Mouse (Mus musculus): Measurements from ENCODE around the gene Fuz. TPM values are rescaled to one million over a fixed set of nuclear protein-coding genes. Genes with fewer than 3 reads are reported as not detected.

Gene Fuz
- total and polyA plus RNA-seq, 2 experiments, result 5.7 to 25.1 TPM

- H3K36me3 ChIP-seq (ENCODE audit: control insufficient read depth, insufficient read depth, low read length), result peaks cover 6% of the 10 kb centered on the region
- 90% methylated on average over 14 of the region's 14 CpGs for WGBS
Measured at GRCm38 (mm10) chr7:44877833-44878232, 18.0 kb upstream of the Fuz start.

GRCm38 (mm10) chr7:44883036-44883435, 12.8 kb upstream of the Fuz start:
- TF ChIP-seq CTCF (IDR thresholded peaks at IDR 0.05; ENCODE audit: low read depth, low read length), result no peak
- TF ChIP-seq POLR2A (IDR thresholded peaks at IDR 0.05; ENCODE audit: extremely low read depth, insufficient read depth, low read length), result no peak
- Histone ChIP-seq H3K4me1 (ENCODE audit: control insufficient read depth, insufficient read depth, low read length) (no peaks in the 10 kb centered on the region), H3K9ac (ENCODE audit: low read depth, low read length) (no peak overlapping the region), H3K4me3 (ENCODE audit: insufficient read depth, low read depth, low read length) (no peak overlapping the region), H3K36me3 (ENCODE audit: control insufficient read depth, insufficient read depth, low read length) (peaks cover 5% of the 10 kb centered on the region), H3K79me2 (ENCODE audit: control insufficient read depth, insufficient read depth, low read length) (no peaks in the 10 kb centered on the region), H3K27me3 (ENCODE audit: control insufficient read depth, insufficient read depth, low read length) (no peaks in the 10 kb centered on the region), H3K27ac (replicated peaks; ENCODE audit: insufficient read depth, low read depth, low read length) (no peak overlapping the region)
- no peak for DNase-seq (ENCODE audit: extremely low read depth, low read depth, low spot score)
- 94% methylated on average over 3 of the region's 3 CpGs for WGBS

More at GRCm38 (mm10) chr7:44877833-44878232, 18.0 kb upstream of the Fuz start:
- Histone ChIP-seq H3K79me2 (ENCODE audit: control insufficient read depth, insufficient read depth, low read length) (no peaks in the 10 kb centered on the region), H3K27me3 (ENCODE audit: control insufficient read depth, insufficient read depth, low read length) (no peaks in the 10 kb centered on the region), H3K4me1 (ENCODE audit: control insufficient read depth, insufficient read depth, low read length) (peaks cover under 1% of the 10 kb centered on the region; the same call in 1 of the 2 replicates), H3K4me3 (ENCODE audit: insufficient read depth, low read depth, low read length) (no peak overlapping the region), H3K9ac (ENCODE audit: low read depth, low read length) (no peak overlapping the region), H3K27ac (replicated peaks; ENCODE audit: insufficient read depth, low read depth, low read length) (no peak overlapping the region)
- no peak for DNase-seq (ENCODE audit: extremely low read depth, low read depth, low spot score)
- TF ChIP-seq POLR2A (IDR thresholded peaks at IDR 0.05; ENCODE audit: extremely low read depth, insufficient read depth, low read length) (no peak), CTCF (IDR thresholded peaks at IDR 0.05; ENCODE audit: low read depth, low read length) (no peak)

- TF ChIP-seq POLR2A (IDR thresholded peaks at IDR 0.05; ENCODE audit: extremely low read depth, insufficient read depth, low read length) (no peak), CTCF (IDR thresholded peaks at IDR 0.05; ENCODE audit: low read depth, low read length) (no peak)
- WGBS, result 96% methylated on average over 5 of the region's 5 CpGs
Measured at GRCm38 (mm10) chr7:44884637-44885036, 11.2 kb upstream of the Fuz start.

GRCm38 (mm10) chr7:44886964-44887363, 8.9 kb upstream of the Fuz start:
- DNase-seq (ENCODE audit: extremely low read depth, low read depth, low spot score), result no peak
- Histone ChIP-seq H3K27me3 (ENCODE audit: control insufficient read depth, insufficient read depth, low read length) (no peaks in the 10 kb centered on the region), H3K36me3 (ENCODE audit: control insufficient read depth, insufficient read depth, low read length) (peaks cover 3% of the 10 kb centered on the region), H3K4me1 (ENCODE audit: control insufficient read depth, insufficient read depth, low read length) (peaks cover 7% of the 10 kb centered on the region), H3K27ac (replicated peaks; ENCODE audit: insufficient read depth, low read depth, low read length) (no peak overlapping the region), H3K9ac (ENCODE audit: low read depth, low read length) (no peak overlapping the region), H3K4me3 (ENCODE audit: insufficient read depth, low read depth, low read length) (no peak overlapping the region), H3K79me2 (ENCODE audit: control insufficient read depth, insufficient read depth, low read length) (peaks cover 16% of the 10 kb centered on the region)
- TF ChIP-seq CTCF (IDR thresholded peaks at IDR 0.05; ENCODE audit: low read depth, low read length) (no peak), POLR2A (IDR thresholded peaks at IDR 0.05; ENCODE audit: extremely low read depth, insufficient read depth, low read length) (no peak)
- WGBS, result 93% methylated on average over 7 of the region's 7 CpGs

More at GRCm38 (mm10) chr7:44884637-44885036, 11.2 kb upstream of the Fuz start:
- peaks cover 5% of the 10 kb centered on the region for H3K36me3 ChIP-seq (ENCODE audit: control insufficient read depth, insufficient read depth, low read length)
- H3K27me3 ChIP-seq (ENCODE audit: control insufficient read depth, insufficient read depth, low read length), result no peaks in the 10 kb centered on the region
- no peaks in the 10 kb centered on the region for H3K4me1 ChIP-seq (ENCODE audit: control insufficient read depth, insufficient read depth, low read length)
- no peak overlapping the region for H3K9ac ChIP-seq (ENCODE audit: low read depth, low read length)
- no peak overlapping the region for H3K4me3 ChIP-seq (ENCODE audit: insufficient read depth, low read depth, low read length)
- H3K79me2 ChIP-seq (ENCODE audit: control insufficient read depth, insufficient read depth, low read length), result no peaks in the 10 kb centered on the region
- no peak for DNase-seq (ENCODE audit: extremely low read depth, low read depth, low spot score)
- H3K27ac ChIP-seq (replicated peaks; ENCODE audit: insufficient read depth, low read depth, low read length), result no peak overlapping the region

GRCm38 (mm10) chr7:44888256-44889105, 7.4 kb upstream of the Fuz start:
- Histone ChIP-seq H3K4me1 (ENCODE audit: control insufficient read depth, insufficient read depth, low read length) (peaks cover 7% of the 10 kb centered on the region), H3K36me3 (ENCODE audit: control insufficient read depth, insufficient read depth, low read length) (no peaks in the 10 kb centered on the region; the same call in 1 of the 2 replicates), H3K79me2 (ENCODE audit: control insufficient read depth, insufficient read depth, low read length) (peaks cover 18% of the 10 kb centered on the region), H3K9ac (ENCODE audit: low read depth, low read length) (no peak overlapping the region), H3K27me3 (ENCODE audit: control insufficient read depth, insufficient read depth, low read length) (no peaks in the 10 kb centered on the region), H3K4me3 (ENCODE audit: insufficient read depth, low read depth, low read length) (no peak overlapping the region), H3K27ac (replicated peaks; ENCODE audit: insufficient read depth, low read depth, low read length) (no peak overlapping the region)
- 62% methylated on average over 13 of the region's 13 CpGs for WGBS
- DNase-seq (ENCODE audit: extremely low read depth, low read depth, low spot score), result no peak
- TF ChIP-seq POLR2A (IDR thresholded peaks at IDR 0.05; ENCODE audit: extremely low read depth, insufficient read depth, low read length), result no peak
- no peak for TF ChIP-seq CTCF (IDR thresholded peaks at IDR 0.05; ENCODE audit: low read depth, low read length)

- H3K9ac ChIP-seq (ENCODE audit: low read depth, low read length), result no peak overlapping the region
- 76% methylated on average over 7 of the region's 7 CpGs for WGBS
- TF ChIP-seq CTCF (IDR thresholded peaks at IDR 0.05; ENCODE audit: low read depth, low read length) (no peak), POLR2A (IDR thresholded peaks at IDR 0.05; ENCODE audit: extremely low read depth, insufficient read depth, low read length) (no peak)
- no peak overlapping the region for H3K27ac ChIP-seq (replicated peaks; ENCODE audit: insufficient read depth, low read depth, low read length)
- H3K27me3 ChIP-seq (ENCODE audit: control insufficient read depth, insufficient read depth, low read length), result no peaks in the 10 kb centered on the region
- H3K79me2 ChIP-seq (ENCODE audit: control insufficient read depth, insufficient read depth, low read length), result peaks cover 18% of the 10 kb centered on the region
- no peaks in the 10 kb centered on the region; the same call in 1 of the 2 replicates for H3K36me3 ChIP-seq (ENCODE audit: control insufficient read depth, insufficient read depth, low read length)
- H3K4me1 ChIP-seq (ENCODE audit: control insufficient read depth, insufficient read depth, low read length), result peaks cover 7% of the 10 kb centered on the region
- no peak for DNase-seq (ENCODE audit: extremely low read depth, low read depth, low spot score)
- H3K4me3 ChIP-seq (ENCODE audit: insufficient read depth, low read depth, low read length), result no peak overlapping the region
Measured at GRCm38 (mm10) chr7:44890180-44890579, 5.7 kb upstream of the Fuz start.

Measured in liver, adult 2 months (tissue).